8 mouse cellular contexts compared by ENCODE assay signal in the genomic region with DNA sequence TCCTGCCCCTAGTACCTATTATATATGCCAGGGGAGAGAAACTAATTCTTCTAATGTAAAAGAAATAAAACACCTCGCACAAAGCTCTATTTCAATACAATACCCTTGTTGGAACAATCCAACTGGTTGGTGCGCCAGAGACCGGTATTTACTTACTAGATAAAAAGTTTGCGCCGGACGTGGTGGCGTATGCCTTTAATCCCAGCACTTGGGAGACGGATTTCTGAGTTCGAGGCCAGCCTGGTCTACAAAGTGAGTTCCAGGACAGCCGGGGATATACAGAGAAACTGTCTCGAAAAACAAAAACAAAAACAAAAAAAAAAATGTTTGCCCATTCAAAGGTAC. TPM values are rescaled to one million over a fixed set of nuclear protein-coding genes. Genes with fewer than 3 reads are reported as not detected.
A peak's percentile ranks its signal among the peaks of the same experiment; 100 is the strongest.
DNase-seq lines count a peak whose midpoint lies in the region; ATAC-seq and TF ChIP-seq lines count a peak whose summit lies in the region.

No protein-coding gene starts in this region.

- dilution Hi-C loops in CH12.LX (cut with MboI; ENCODE audit: extremely low pct_ligation_motif_present, extremely low pct_unique_long_range_greater_than_20kb, low sequenced_read_pairs): no loop called here

- TF ChIP-seq CTCF in CH12.LX (conservative IDR thresholded peaks at IDR 0.05 in 1 of 2, IDR thresholded peaks at IDR 0.05 in 1 of 2; ENCODE audit: low read depth in 2 of 2, low read length in 2 of 2): no peak
- TF ChIP-seq CTCF in forebrain, postnatal 0 days (IDR thresholded peaks at IDR 0.05; ENCODE audit: low read depth): no peak
- no peak for TF ChIP-seq CTCF in liver, postnatal 0 days (IDR thresholded peaks at IDR 0.05; ENCODE audit: low read depth)

- in situ Hi-C loops in CH12.LX (cut with MboI; ENCODE audit: low pct_ligation_motif_present, low pct_unique_long_range_greater_than_20kb, low sequenced_read_pairs): no loop called here

- no peak for TF ChIP-seq POLR2A in CH12.LX (IDR thresholded peaks at IDR 0.05; ENCODE audit: low read depth, low read length)

- H3K4me3 ChIP-seq in heart, embryonic 11.5 days (ENCODE audit: low read depth, low read length): peak overlapping the region; percentile 79
- H3K4me3 ChIP-seq in CH12.LX (replicated peaks in 1 of 3; ENCODE audit: low read depth in 2 of 3, low read length in 2 of 3, poor library complexity in 1 of 3): peak overlapping the region; percentile 78 to 89 (median 83)
- H3K4me3 ChIP-seq in forebrain, postnatal 0 days (ENCODE audit: low read depth, low read length): peak overlapping the region; percentile 88
- H3K4me3 ChIP-seq in liver, postnatal 0 days (ENCODE audit: low read depth, low read length): peak overlapping the region; percentile 89

- peaks cover 21% of the 10 kb centered on the region for H3K4me1 ChIP-seq in heart, embryonic 11.5 days (ENCODE audit: control insufficient read depth, insufficient read depth, low read length)
- peaks cover 4 to 30% of the 10 kb centered on the region in 2 experiments for H3K4me1 ChIP-seq in CH12.LX (ENCODE audit: control insufficient read depth in 1 of 2, insufficient read depth in 2 of 2)
- peaks cover 14% of the 10 kb centered on the region for H3K4me1 ChIP-seq in forebrain, postnatal 0 days (ENCODE audit: insufficient read depth)
- H3K4me1 ChIP-seq in liver, postnatal 0 days (ENCODE audit: insufficient read depth): peaks cover 41% of the 10 kb centered on the region

- peak overlapping the region; percentile 83 for H3K4me2 ChIP-seq in heart, embryonic 11.5 days
- peak overlapping the region; percentile 95 for H3K4me2 ChIP-seq in CH12.LX (ENCODE audit: insufficient read depth, low read depth, poor library complexity, severe bottlenecking)
- peak overlapping the region; percentile 65 for H3K4me2 ChIP-seq in forebrain, postnatal 0 days (ENCODE audit: low read depth)
- H3K4me2 ChIP-seq in liver, postnatal 0 days (ENCODE audit: low read depth, low read length): peak overlapping the region; percentile 89

- DNase-seq in heart, postnatal 25 days (ENCODE audit: low spot score): no peak
- DNase-seq in CH12.LX (ENCODE audit: extremely low read depth): no peak
- no peak for DNase-seq in forebrain, postnatal 0 days
- DNase-seq in liver, postnatal 0 days: peak; percentile 42
- no peak for DNase-seq in ovary, adult 18-20 months (ENCODE audit: low spot score)
- no peak for DNase-seq in testis, postnatal 14 days (ENCODE audit: low spot score)
- no peak for DNase-seq in kidney, adult 8-10 months

- TF ChIP-seq EP300 in CH12.LX (IDR thresholded peaks at IDR 0.05; ENCODE audit: low read length): no peak
- TF ChIP-seq EP300 in liver, postnatal 0 days (IDR thresholded peaks at IDR 0.05; ENCODE audit: low read depth): no peak

- under 1% methylated on average over 11 of the region's 11 CpGs for WGBS in heart, embryonic 11.5 days (ENCODE audit: insufficient replicate concordance)
- 2% methylated on average over 11 of the region's 11 CpGs for WGBS in forebrain, postnatal 0 days
- under 1% methylated on average over 11 of the region's 11 CpGs for WGBS in liver, postnatal 0 days (ENCODE audit: insufficient replicate concordance)

- TF ChIP-seq RAD21 in CH12.LX (IDR thresholded peaks at IDR 0.05; ENCODE audit: low read depth, low read length): no peak

- H3K9ac ChIP-seq in heart, embryonic 11.5 days (ENCODE audit: low read depth, low read length): peak overlapping the region; percentile 100
- H3K9ac ChIP-seq in CH12.LX (ENCODE audit: insufficient read depth, low read depth): peak overlapping the region; percentile 97
- peak overlapping the region; percentile 94; the same call in 1 of the 2 replicates for H3K9ac ChIP-seq in forebrain, postnatal 0 days
- H3K9ac ChIP-seq in liver, postnatal 0 days (replicated peaks): peak overlapping the region; percentile 95

- H3K27me3 ChIP-seq in heart, embryonic 11.5 days (ENCODE audit: control insufficient read depth, insufficient read depth, low read length): no peaks in the 10 kb centered on the region
- no peaks in the 10 kb centered on the region for H3K27me3 ChIP-seq in CH12.LX (replicated peaks)
- no peaks in the 10 kb centered on the region for H3K27me3 ChIP-seq in forebrain, postnatal 0 days (ENCODE audit: insufficient read depth, low read length)
- H3K27me3 ChIP-seq in liver, postnatal 0 days (ENCODE audit: insufficient read depth, low read length): no peaks in the 10 kb centered on the region

- H3K9me3 ChIP-seq in heart, embryonic 11.5 days (replicated peaks; ENCODE audit: control insufficient read depth, low read length): no peaks in the 10 kb centered on the region
- no peaks in the 10 kb centered on the region for H3K9me3 ChIP-seq in CH12.LX (replicated peaks; ENCODE audit: low read length)
- H3K9me3 ChIP-seq in forebrain, postnatal 0 days (ENCODE audit: low read length): no peaks in the 10 kb centered on the region
- H3K9me3 ChIP-seq in liver, postnatal 0 days (ENCODE audit: low read length): no peaks in the 10 kb centered on the region

- peaks cover 85% of the 10 kb centered on the region for H3K79me2 ChIP-seq in CH12.LX (replicated peaks; ENCODE audit: control insufficient read depth, extremely low read depth, insufficient read depth, poor library complexity, severe bottlenecking)

- no peak for ATAC-seq in heart, embryonic 11.5 days (replicated peaks; ENCODE audit: insufficient number of reproducible peaks, low FRiP score, low TSS enrichment)
- no peak for ATAC-seq in forebrain, postnatal 0 days
- ATAC-seq in liver, postnatal 0 days: no peak

- intact Hi-C loops in heart, postnatal 25 days (cut with DNase I): no loop called here

- H3K27ac ChIP-seq in heart, embryonic 11.5 days (ENCODE audit: low read depth, low read length): peak overlapping the region; percentile 35; the same call in 1 of the 2 replicates
- H3K27ac ChIP-seq in CH12.LX (ENCODE audit: insufficient read depth, low read depth): no peak overlapping the region
- no peak overlapping the region for H3K27ac ChIP-seq in forebrain, postnatal 0 days (ENCODE audit: low read depth, low read length)
- H3K27ac ChIP-seq in liver, postnatal 0 days (ENCODE audit: low read depth): peak overlapping the region; percentile 98

- H3K36me3 ChIP-seq in heart, embryonic 11.5 days (ENCODE audit: control insufficient read depth, insufficient read depth, low read length): no peaks in the 10 kb centered on the region; the same call in 1 of the 2 replicates
- H3K36me3 ChIP-seq in CH12.LX (replicated peaks in 1 of 2; ENCODE audit: control insufficient read depth in 1 of 2, insufficient read depth in 1 of 2, low read length in 1 of 2): peaks cover 9 to 48% of the 10 kb centered on the region in 2 experiments
- H3K36me3 ChIP-seq in forebrain, postnatal 0 days (ENCODE audit: insufficient read depth): no peaks in the 10 kb centered on the region
- H3K36me3 ChIP-seq in liver, postnatal 0 days (replicated peaks; ENCODE audit: insufficient read depth, low read length): peaks cover 13% of the 10 kb centered on the region

TF ChIP-seq in CH12.LX, 34 proteins besides CTCF, POLR2A, EP300 and RAD21:
- TF ChIP-seq RCOR1 (conservative IDR thresholded peaks at IDR 0.05; ENCODE audit: low read depth, low read length) (no peak), SIN3A (IDR thresholded peaks at IDR 0.05; ENCODE audit: low read length) (peak; percentile 30; the same call in 1 of the 2 replicates), MYC (IDR thresholded peaks at IDR 0.05; ENCODE audit: low read depth, low read length) (no peak)
TF ChIP-seq in CH12.LX: peak in this region for 1.

RNA-seq across cellular contexts. Expression of a gene that starts 1.2 kb away (rescaled TPM):
- polyA plus RNA-seq in heart, embryonic 11.5 days (2014; fragmentation: Nextera tagmentation; extraction: Ambion mirVana): 16.7 and 20.8 TPM in 2 replicates
- total RNA-seq in heart, postnatal 25 days (2021): 10 to 100 TPM; 12.3 to 12.4 TPM
- total RNA-seq in CH12.LX (2012; rRNA removed) (10.6 and 13.0 TPM in 2 replicates), CH12.LX (2014; rRNA removed) (20.7 and 21.9 TPM in 2 replicates)
- polyA plus RNA-seq in CH12.LX (2012; ENCODE audit: insufficient read length, low read depth): 19.7 and 20.2 TPM in 2 replicates
- total RNA-seq in forebrain, postnatal 0 days (2014; rRNA removed): 5.2 and 5.4 TPM in 2 replicates
- polyA plus RNA-seq in forebrain, postnatal 0 days (2015; fragmentation: Nextera tagmentation; extraction: Ambion mirVana): 4.6 and 5.8 TPM in 2 replicates
- polyA plus RNA-seq in liver, postnatal 0 days (2015; fragmentation: Nextera tagmentation; extraction: Ambion mirVana): 4.4 and 5.4 TPM in 2 replicates

RNA-seq across cellular contexts. Expression of a gene that starts 1.4 kb away (rescaled TPM):
- polyA plus RNA-seq in heart, embryonic 11.5 days (2014; fragmentation: Nextera tagmentation; extraction: Ambion mirVana): 114 and 115 TPM in 2 replicates
- total RNA-seq in heart, postnatal 25 days (2021): 10 to 100 TPM; 47.7 to 48.8 TPM
- total RNA-seq in CH12.LX (2012; rRNA removed): 380 and 456 TPM in 2 replicates
- total RNA-seq in CH12.LX (2014; rRNA removed): 1,220 and 1,259 TPM in 2 replicates
- 652 and 666 TPM in 2 replicates for polyA plus RNA-seq in CH12.LX (2012; ENCODE audit: insufficient read length, low read depth)
- total RNA-seq in forebrain, postnatal 0 days (2014; rRNA removed): 69.7 and 71.6 TPM in 2 replicates
- 41.2 and 45.9 TPM in 2 replicates for polyA plus RNA-seq in forebrain, postnatal 0 days (2015; fragmentation: Nextera tagmentation; extraction: Ambion mirVana)
- polyA plus RNA-seq in liver, postnatal 0 days (2015; fragmentation: Nextera tagmentation; extraction: Ambion mirVana): 47.9 and 49.2 TPM in 2 replicates

Comparison
In these comparisons a context has a peak if more than half of its experiments do, and no peak if none do; other contexts are left out.
1. H3K27ac ChIP-seq: peak in heart, embryonic 11.5 days (single experiment) and liver, postnatal 0 days (single experiment); none in CH12.LX (single experiment) and forebrain, postnatal 0 days (single experiment).
2. Peak in every context shown above with its lines, with median percentiles within 50 percentile points of each other: H3K4me2 ChIP-seq, H3K4me3 ChIP-seq and H3K9ac ChIP-seq.